Mouse (Mus musculus): ENCODE data around the gene Ppp2r5a. TPM values are rescaled to one million over a fixed set of nuclear protein-coding genes. Genes with fewer than 3 reads are reported as not detected.
A peak's percentile ranks its signal among the peaks of the same experiment; 100 is the strongest.

Ppp2r5a gene
- polyA plus RNA-seq, 1 experiment: 28.1 TPM

GRCm38 (mm10) chr1:191356936-191357335 is 46.1 kb downstream of the Ppp2r5a start:
- no peak for TF ChIP-seq MYOG (IDR thresholded peaks at IDR 0.05; ENCODE audit: control insufficient read depth in 1 of 3, insufficient read depth in 1 of 3, insufficient read length in 2 of 3, low read depth in 2 of 3)
- no peak for TF ChIP-seq CEBPB (IDR thresholded peaks at IDR 0.05; ENCODE audit: insufficient read depth, poor library complexity, severe bottlenecking)
- no peak for TF ChIP-seq USF1 (IDR thresholded peaks at IDR 0.05; ENCODE audit: low read depth)
- TF ChIP-seq E2F4 (IDR thresholded peaks at IDR 0.05; ENCODE audit: insufficient read depth): no peak
- no peak for TF ChIP-seq POLR2AphosphoS2 (IDR thresholded peaks at IDR 0.05; ENCODE audit: insufficient read length, low read depth)
- TF ChIP-seq TCF12 (IDR thresholded peaks at IDR 0.05; ENCODE audit: insufficient read depth, poor library complexity, severe bottlenecking): no peak
- no peak for TF ChIP-seq SRF (IDR thresholded peaks at IDR 0.05; ENCODE audit: control insufficient read depth, insufficient read length, low read depth)
- TF ChIP-seq REST (IDR thresholded peaks at IDR 0.05; ENCODE audit: insufficient read depth, insufficient read length): no peak
- no peak for TF ChIP-seq MYOD1 (IDR thresholded peaks at IDR 0.05; ENCODE audit: control insufficient read depth in 1 of 3, insufficient read length in 2 of 3, low read depth in 2 of 3)
- TF ChIP-seq TCF3 (IDR thresholded peaks at IDR 0.05; ENCODE audit: insufficient read length, low read depth): no peak
- no peak for TF ChIP-seq MAX (IDR thresholded peaks at IDR 0.05; ENCODE audit: low read depth)
- no peak for TF ChIP-seq POLR2A (IDR thresholded peaks at IDR 0.05; ENCODE audit: insufficient read length, low read depth)
- H3K36me3 ChIP-seq (ENCODE audit: control insufficient read depth, insufficient read depth): peaks cover 50% of the 10 kb centered on the region

GRCm38 (mm10) chr1:191353836-191354235 is 49.2 kb downstream of the Ppp2r5a start:
- Histone ChIP-seq H3K79me2 (ENCODE audit: control insufficient read depth, insufficient read depth) (no peaks in the 10 kb centered on the region), H3K36me3 (ENCODE audit: control insufficient read depth, insufficient read depth) (peaks cover 54% of the 10 kb centered on the region), H3ac (ENCODE audit: control insufficient read depth, insufficient read length) (no peak overlapping the region), H3K4me3 (no peak overlapping the region), H3K27me3 (ENCODE audit: control insufficient read depth, insufficient read depth, insufficient read length) (no peaks in the 10 kb centered on the region), H3K4me2 (ENCODE audit: low read depth) (no peak overlapping the region)
- TF ChIP-seq USF1 (IDR thresholded peaks at IDR 0.05; ENCODE audit: low read depth) (no peak), POLR2A (IDR thresholded peaks at IDR 0.05; ENCODE audit: insufficient read length, low read depth) (no peak), POLR2AphosphoS2 (IDR thresholded peaks at IDR 0.05; ENCODE audit: insufficient read length, low read depth) (no peak), MYOG (IDR thresholded peaks at IDR 0.05; ENCODE audit: control insufficient read depth in 1 of 3, insufficient read depth in 1 of 3, insufficient read length in 2 of 3, low read depth in 2 of 3) (no peak)

More at GRCm38 (mm10) chr1:191356936-191357335, 46.1 kb downstream of the Ppp2r5a start:
- Histone ChIP-seq H3K27me3 (ENCODE audit: control insufficient read depth, insufficient read depth, insufficient read length) (no peaks in the 10 kb centered on the region), H3K4me2 (ENCODE audit: low read depth) (no peak overlapping the region), H3ac (ENCODE audit: control insufficient read depth, insufficient read length) (no peak overlapping the region), H3K79me2 (ENCODE audit: control insufficient read depth, insufficient read depth) (no peaks in the 10 kb centered on the region), H3K4me3 (no peak overlapping the region)

GRCm38 (mm10) chr1:191352786-191353488 is 50.1 kb downstream of the Ppp2r5a start:
- Histone ChIP-seq H3K36me3 (ENCODE audit: control insufficient read depth, insufficient read depth) (peaks cover 50% of the 10 kb centered on the region), H3K4me2 (ENCODE audit: low read depth) (no peak overlapping the region), H3K4me3 (no peak overlapping the region), H3K27me3 (ENCODE audit: control insufficient read depth, insufficient read depth, insufficient read length) (no peaks in the 10 kb centered on the region), H3K79me2 (ENCODE audit: control insufficient read depth, insufficient read depth) (no peaks in the 10 kb centered on the region), H3ac (ENCODE audit: control insufficient read depth, insufficient read length) (no peak overlapping the region)
- TF ChIP-seq E2F4 (IDR thresholded peaks at IDR 0.05; ENCODE audit: insufficient read depth) (no peak), MYOD1 (IDR thresholded peaks at IDR 0.05; ENCODE audit: control insufficient read depth in 1 of 3, insufficient read length in 2 of 3, low read depth in 2 of 3) (no peak), USF1 (IDR thresholded peaks at IDR 0.05; ENCODE audit: low read depth) (no peak), SRF (IDR thresholded peaks at IDR 0.05; ENCODE audit: control insufficient read depth, insufficient read length, low read depth) (no peak), POLR2A (IDR thresholded peaks at IDR 0.05; ENCODE audit: insufficient read length, low read depth) (no peak), MYOG (IDR thresholded peaks at IDR 0.05; ENCODE audit: control insufficient read depth in 1 of 3, insufficient read depth in 1 of 3, insufficient read length in 2 of 3, low read depth in 2 of 3) (no peak), TCF12 (IDR thresholded peaks at IDR 0.05; ENCODE audit: insufficient read depth, poor library complexity, severe bottlenecking) (no peak), REST (IDR thresholded peaks at IDR 0.05; ENCODE audit: insufficient read depth, insufficient read length) (no peak), CEBPB (IDR thresholded peaks at IDR 0.05; ENCODE audit: insufficient read depth, poor library complexity, severe bottlenecking) (no peak), POLR2AphosphoS2 (IDR thresholded peaks at IDR 0.05; ENCODE audit: insufficient read length, low read depth) (no peak), TCF3 (IDR thresholded peaks at IDR 0.05; ENCODE audit: insufficient read length, low read depth) (no peak), MAX (IDR thresholded peaks at IDR 0.05; ENCODE audit: low read depth) (no peak)

- H3K4me2 ChIP-seq (ENCODE audit: low read depth): no peak overlapping the region
- H3ac ChIP-seq (ENCODE audit: control insufficient read depth, insufficient read length): no peak overlapping the region
- no peak overlapping the region for H3K4me3 ChIP-seq
- H3K79me2 ChIP-seq (ENCODE audit: control insufficient read depth, insufficient read depth): no peaks in the 10 kb centered on the region
- H3K36me3 ChIP-seq (ENCODE audit: control insufficient read depth, insufficient read depth): peaks cover 30% of the 10 kb centered on the region
- TF ChIP-seq TCF3 (IDR thresholded peaks at IDR 0.05; ENCODE audit: insufficient read length, low read depth) (no peak), POLR2AphosphoS2 (IDR thresholded peaks at IDR 0.05; ENCODE audit: insufficient read length, low read depth) (peak; percentile 50), MYOD1 (IDR thresholded peaks at IDR 0.05; ENCODE audit: control insufficient read depth in 1 of 3, insufficient read length in 2 of 3, low read depth in 2 of 3) (no peak), E2F4 (IDR thresholded peaks at IDR 0.05; ENCODE audit: insufficient read depth) (no peak), POLR2A (IDR thresholded peaks at IDR 0.05; ENCODE audit: insufficient read length, low read depth) (no peak), REST (IDR thresholded peaks at IDR 0.05; ENCODE audit: insufficient read depth, insufficient read length) (no peak)
- no peaks in the 10 kb centered on the region for H3K27me3 ChIP-seq (ENCODE audit: control insufficient read depth, insufficient read depth, insufficient read length)
Observed at GRCm38 (mm10) chr1:191350355-191350754, 52.7 kb downstream of the Ppp2r5a start.

GRCm38 (mm10) chr1:191349486-191350037 is 53.5 kb downstream of the Ppp2r5a start:
- H3K36me3 ChIP-seq (ENCODE audit: control insufficient read depth, insufficient read depth): peaks cover 25% of the 10 kb centered on the region

More at GRCm38 (mm10) chr1:191349486-191350037, 53.5 kb downstream of the Ppp2r5a start:
- Histone ChIP-seq H3K27me3 (ENCODE audit: control insufficient read depth, insufficient read depth, insufficient read length) (no peaks in the 10 kb centered on the region), H3K4me2 (ENCODE audit: low read depth) (no peak overlapping the region), H3K4me3 (no peak overlapping the region), H3K79me2 (ENCODE audit: control insufficient read depth, insufficient read depth) (no peaks in the 10 kb centered on the region), H3ac (ENCODE audit: control insufficient read depth, insufficient read length) (no peak overlapping the region)
- no peak for TF ChIP-seq SRF (IDR thresholded peaks at IDR 0.05; ENCODE audit: control insufficient read depth, insufficient read length, low read depth)
- TF ChIP-seq TCF12 (IDR thresholded peaks at IDR 0.05; ENCODE audit: insufficient read depth, poor library complexity, severe bottlenecking): no peak
- TF ChIP-seq MYOD1 (IDR thresholded peaks at IDR 0.05; ENCODE audit: control insufficient read depth in 1 of 3, insufficient read length in 2 of 3, low read depth in 2 of 3): no peak
- TF ChIP-seq USF1 (IDR thresholded peaks at IDR 0.05; ENCODE audit: low read depth): no peak
- TF ChIP-seq E2F4 (IDR thresholded peaks at IDR 0.05; ENCODE audit: insufficient read depth): no peak
- TF ChIP-seq POLR2AphosphoS2 (IDR thresholded peaks at IDR 0.05; ENCODE audit: insufficient read length, low read depth): no peak
- no peak for TF ChIP-seq POLR2A (IDR thresholded peaks at IDR 0.05; ENCODE audit: insufficient read length, low read depth)
- no peak for TF ChIP-seq MYOG (IDR thresholded peaks at IDR 0.05; ENCODE audit: control insufficient read depth in 1 of 3, insufficient read depth in 1 of 3, insufficient read length in 2 of 3, low read depth in 2 of 3)
- no peak for TF ChIP-seq MAX (IDR thresholded peaks at IDR 0.05; ENCODE audit: low read depth)
- no peak for TF ChIP-seq CEBPB (IDR thresholded peaks at IDR 0.05; ENCODE audit: insufficient read depth, poor library complexity, severe bottlenecking)
- no peak for TF ChIP-seq TCF3 (IDR thresholded peaks at IDR 0.05; ENCODE audit: insufficient read length, low read depth)
- no peak for TF ChIP-seq REST (IDR thresholded peaks at IDR 0.05; ENCODE audit: insufficient read depth, insufficient read length)

Data from myocyte (in vitro differentiated cells).